Mouse (Mus musculus) small intestine, adult 2 months (tissue): ENCODE data around the gene Stc2. TPM values are rescaled to one million over a fixed set of nuclear protein-coding genes. Genes with fewer than 3 reads are reported as not detected.
A peak's percentile ranks its signal among the peaks of the same experiment; 100 is the strongest.

Experiments used
- H3K27ac ChIP-seq: fragments of 200-500 bp; 2 replicates; pipeline ENCODE4 v1.5.1; 2012; ENCODE audit warnings: low read depth, low read length, control low read depth, inconsistent platforms; ENCODE audit not compliant: insufficient read depth
- H3K27me3 ChIP-seq: fragments of 200-500 bp; 2 replicates; pipeline ENCODE4 v1.6.1; 2012; ENCODE audit warnings: mild to moderate bottlenecking, moderate library complexity, low read length, inconsistent platforms; ENCODE audit not compliant: control insufficient read depth, insufficient read depth
- H3K36me3 ChIP-seq: fragments of 200-500 bp; 2 replicates; pipeline ENCODE4 v1.6.1; 2012; ENCODE audit warnings: mild to moderate bottlenecking, low read length, control low read depth, inconsistent platforms; ENCODE audit not compliant: control insufficient read depth, insufficient read depth
- H3K4me1 ChIP-seq: fragments of 200-500 bp; 2 replicates; pipeline ENCODE4 v1.6.1; 2012; ENCODE audit warnings: low read length, inconsistent platforms, mixed read lengths; ENCODE audit not compliant: control insufficient read depth, insufficient read depth, insufficient read length
- H3K4me3 ChIP-seq: fragments of 200-500 bp; 2 replicates; pipeline ENCODE4 v1.5.1; 2012; ENCODE audit warnings: low read depth, mild to moderate bottlenecking, control low read depth, inconsistent platforms, low read length, moderate library complexity
- CTCF ChIP-seq: fragments of 200-500 bp; IDR thresholded peaks from 2 replicates; pipeline ENCODE4 v1.5.1; 2012; ENCODE audit warnings: low read depth, mild to moderate bottlenecking, control low read depth, inconsistent platforms, low read length, moderate library complexity, mixed read lengths; ENCODE audit not compliant: insufficient replicate concordance, insufficient read length; ENCODE audit errors: extremely low read depth
- POLR2A ChIP-seq: fragments of 200-500 bp; IDR thresholded peaks from 2 replicates; pipeline ENCODE4 v1.6.1; 2012; ENCODE audit warnings: low read depth, mild to moderate bottlenecking, control low read depth, inconsistent platforms, low read length, moderate library complexity
- WGBS: fragments of 180-500 bp; shearing (Covaris S2); methylation state at CpG from one replicate; pipeline ENCODE4 v1.1.7; 2018; 5-methylcytosine and 5-hydroxymethylcytosine counted together
- polyA plus RNA-seq: library from polyadenylated mRNA; depleted of rRNA; stranded (reverse); fragments of >200 nt; gene quantifications from 2 replicates; pipeline ENCODE4 v1.2.3, GENCODE M21; 2012; rRNA removed

The Stc2 gene
- 1.4 and 1.9 TPM in 2 replicates for polyA plus RNA-seq

DNA sequence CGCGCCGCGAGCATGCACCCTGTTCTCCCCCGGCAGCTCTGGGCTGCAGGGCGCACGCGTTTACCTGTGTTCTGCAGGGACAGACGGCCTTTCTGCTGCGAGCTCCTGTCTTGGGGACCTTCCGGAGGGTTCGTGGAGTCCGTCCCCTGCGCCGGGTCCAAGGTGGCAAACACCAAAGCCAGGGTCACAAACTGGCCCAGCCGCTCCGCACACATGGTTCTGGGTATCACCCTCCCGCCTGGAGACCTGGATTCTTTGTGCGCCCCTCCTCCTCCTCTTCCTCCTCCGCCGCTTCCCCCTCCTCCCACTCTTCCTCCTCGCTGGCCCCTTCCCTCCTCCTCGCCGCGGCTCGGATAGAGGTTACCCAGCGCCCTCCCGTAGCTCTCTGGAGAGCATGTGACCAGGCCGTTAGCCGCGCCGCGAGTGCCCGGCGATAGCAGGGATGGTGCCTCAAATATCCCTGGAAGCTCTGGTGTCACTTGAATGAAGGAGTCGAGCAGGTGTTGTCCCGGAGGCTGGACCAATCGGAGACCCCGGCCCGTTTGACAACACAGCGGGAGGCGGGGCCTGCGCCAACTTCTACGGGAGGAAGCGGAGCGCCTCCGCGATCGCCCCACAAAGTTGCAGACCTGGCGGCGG, at the start of gene Stc2:
Stc2 (minus strand) TSS at position 427 of the 639 bp plus-strand sequence.
- TF ChIP-seq CTCF: no peak
- no peak for TF ChIP-seq POLR2A
- H3K27ac ChIP-seq: peak within 1 kb of the TSS; percentile 19; the same call in 1 of the 2 replicates
- peaks cover 4% of the 10 kb centered on the region; the same call in 1 of the 2 replicates for H3K4me1 ChIP-seq
- under 1% methylated on average over 51 of the region's 51 CpGs for WGBS
- H3K27me3 ChIP-seq: peaks cover 29% of the 10 kb centered on the region; the same call in 1 of the 2 replicates
- no peaks in the 10 kb centered on the region for H3K36me3 ChIP-seq
- peak within 1 kb of the TSS; percentile 54 for H3K4me3 ChIP-seq

DNA sequence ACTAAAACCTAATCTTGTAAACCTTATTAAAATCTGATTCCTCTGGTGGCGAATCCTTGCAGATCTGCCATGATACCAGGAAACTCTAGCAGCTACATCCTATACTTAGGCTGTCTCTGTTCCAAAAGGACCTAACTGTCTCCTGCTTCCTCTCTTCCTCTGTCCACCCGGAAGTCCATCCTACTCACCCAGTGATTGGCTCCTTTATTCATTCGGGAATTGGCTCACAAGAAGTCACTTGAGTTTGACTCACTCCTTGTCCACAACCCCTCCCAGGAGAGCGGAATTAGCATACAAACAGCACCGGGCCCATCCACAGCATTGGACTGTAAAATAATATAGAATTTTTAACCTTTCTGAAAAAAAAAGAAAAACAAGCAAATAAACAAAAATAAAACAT, 47.2 kb upstream of the Stc2 start:
- H3K27ac ChIP-seq: no peak overlapping the region
- H3K4me1 ChIP-seq: no peaks in the 10 kb centered on the region
- no peaks in the 10 kb centered on the region for H3K36me3 ChIP-seq
- 74% methylated on average over 5 of the region's 5 CpGs for WGBS
- H3K4me3 ChIP-seq: no peak overlapping the region
- H3K27me3 ChIP-seq: no peaks in the 10 kb centered on the region
- no peak for TF ChIP-seq CTCF
- no peak for TF ChIP-seq POLR2A

- TF ChIP-seq POLR2A: no peak
- TF ChIP-seq CTCF: no peak
- Histone ChIP-seq H3K36me3 (no peaks in the 10 kb centered on the region), H3K27me3 (no peaks in the 10 kb centered on the region), H3K27ac (no peak overlapping the region), H3K4me3 (no peak overlapping the region), H3K4me1 (no peaks in the 10 kb centered on the region)
- WGBS: 73% methylated on average over 3 of the region's 3 CpGs
Observed at GRCm38 (mm10) chr11:31412376-31412775, 42.5 kb upstream of the Stc2 start.

DNA sequence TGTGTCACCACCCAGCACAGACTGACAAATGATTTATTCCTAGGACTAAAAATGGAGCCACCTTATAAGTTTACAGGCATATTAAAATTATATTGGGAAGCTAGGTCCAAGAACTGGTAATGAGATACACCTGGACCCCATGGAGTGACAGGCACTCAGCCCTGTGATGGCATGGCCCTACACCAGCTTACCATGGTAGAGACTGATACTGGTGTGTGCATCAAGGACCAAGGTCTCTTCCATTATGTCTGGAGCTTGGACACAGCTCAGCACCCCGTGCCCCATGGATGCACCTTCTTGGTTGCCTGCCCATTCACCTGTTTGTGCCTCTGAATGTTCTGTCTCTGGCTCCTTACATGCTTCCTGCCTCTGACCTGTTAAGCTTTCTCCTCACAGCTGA, 36.9 kb upstream of the Stc2 start:
- Histone ChIP-seq H3K27ac (no peak overlapping the region), H3K4me1 (no peaks in the 10 kb centered on the region), H3K36me3 (no peaks in the 10 kb centered on the region), H3K27me3 (no peaks in the 10 kb centered on the region), H3K4me3 (no peak overlapping the region)
- TF ChIP-seq POLR2A (no peak), CTCF (no peak)
- 78% methylated on average over 1 of the region's 1 CpGs for WGBS

DNA sequence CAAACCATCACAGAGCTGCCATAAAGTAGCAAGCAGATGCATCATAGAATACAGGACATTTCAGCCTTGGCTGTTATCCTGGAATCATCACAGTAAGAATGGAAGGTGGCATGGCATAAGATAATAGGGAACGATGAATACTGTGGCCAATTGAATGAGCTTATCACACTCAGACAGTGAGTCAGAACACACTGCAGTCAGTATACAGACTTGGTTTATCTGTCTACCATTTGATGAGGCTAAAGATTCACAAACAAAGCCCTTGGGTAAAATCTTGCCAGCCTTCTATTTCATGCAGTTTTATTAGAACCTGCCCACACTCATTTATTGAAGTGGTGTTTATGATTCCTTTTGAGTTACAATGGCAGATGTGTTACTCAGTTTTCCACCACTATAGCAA, 33.2 kb upstream of the Stc2 start:
- H3K27me3 ChIP-seq: no peaks in the 10 kb centered on the region
- H3K36me3 ChIP-seq: no peaks in the 10 kb centered on the region
- H3K27ac ChIP-seq: no peak overlapping the region
- no peak overlapping the region for H3K4me3 ChIP-seq
- no peaks in the 10 kb centered on the region for H3K4me1 ChIP-seq
- no peak for TF ChIP-seq CTCF
- no peak for TF ChIP-seq POLR2A
- 71% methylated on average over 1 of the region's 1 CpGs for WGBS

GRCm38 (mm10) chr11:31398604-31399003, 28.7 kb upstream of the Stc2 start:
- no peaks in the 10 kb centered on the region for H3K4me1 ChIP-seq
- WGBS: 70% methylated on average over 2 of the region's 2 CpGs
- no peak overlapping the region for H3K4me3 ChIP-seq
- TF ChIP-seq CTCF: no peak
- no peak for TF ChIP-seq POLR2A
- no peaks in the 10 kb centered on the region for H3K36me3 ChIP-seq
- H3K27me3 ChIP-seq: no peaks in the 10 kb centered on the region
- no peak overlapping the region for H3K27ac ChIP-seq

DNA sequence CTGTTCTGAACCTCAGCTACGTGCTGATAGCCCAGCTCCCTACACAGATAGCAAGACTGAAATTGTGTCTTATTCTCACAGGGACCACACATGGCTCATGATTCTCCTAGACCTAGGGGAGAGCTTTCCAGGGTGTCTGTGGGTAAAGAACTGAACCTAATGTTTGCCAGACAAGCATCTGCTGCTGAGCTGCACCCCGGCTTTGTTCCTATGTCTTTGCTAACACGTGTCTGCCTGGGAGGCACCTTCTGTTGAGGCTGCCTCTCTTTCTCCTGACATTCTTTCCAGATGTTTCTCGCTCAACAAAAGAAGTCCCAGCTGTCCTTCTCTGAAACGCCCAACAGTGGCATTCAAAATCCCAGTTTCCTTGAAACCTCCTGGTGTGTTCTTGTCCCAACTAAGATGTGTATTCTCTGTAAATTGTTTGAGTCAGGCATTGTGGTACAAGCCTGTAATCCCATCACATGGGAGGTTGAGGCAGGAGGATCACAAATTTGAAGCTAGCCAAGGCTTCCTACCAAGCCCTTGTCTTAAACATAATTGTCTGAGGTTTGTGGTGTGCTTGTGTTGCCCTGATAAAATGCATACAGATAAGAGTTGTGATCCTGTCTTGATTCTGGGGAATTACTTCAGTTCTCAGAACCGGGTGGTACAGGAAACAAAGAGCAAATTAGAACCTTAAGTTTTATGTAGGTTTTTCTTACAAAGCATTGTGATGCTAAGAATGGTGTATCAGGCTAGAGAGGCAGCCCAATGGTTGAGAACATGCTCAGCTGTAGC, 27.0 kb upstream of the Stc2 start:
- H3K27ac ChIP-seq: no peak overlapping the region
- TF ChIP-seq POLR2A (no peak), CTCF (no peak)
- no peaks in the 10 kb centered on the region for H3K36me3 ChIP-seq
- 64% methylated on average over 6 of the region's 6 CpGs for WGBS
- H3K27me3 ChIP-seq: no peaks in the 10 kb centered on the region
- H3K4me3 ChIP-seq: no peak overlapping the region
- H3K4me1 ChIP-seq: no peaks in the 10 kb centered on the region
